Mouse (Mus musculus): ENCODE data around the gene Apobr.

Gene Apobr

GRCm38 (mm10) chr7:126584506-126584977 lies at the start of gene Apobr:
Gene Apobr, plus strand, starts transcription at chr7:126584942.
- DNase-seq (ENCODE audit: low spot score), result no peak

- DNase-seq (ENCODE audit: low spot score), result no peak
These were observed 49.0 kb upstream of the Apobr start for GRCm38 (mm10) chr7:126535766-126536165.

GRCm38 (mm10) chr7:126536466-126536865 lies 48.3 kb upstream of the Apobr start:
- DNase-seq (ENCODE audit: low spot score), result no peak

GRCm38 (mm10) chr7:126537820-126538585 lies 46.7 kb upstream of the Apobr start:
- DNase-seq (ENCODE audit: low spot score), result peak; percentile 49

GRCm38 (mm10) chr7:126541661-126542060 lies 43.1 kb upstream of the Apobr start:
- DNase-seq (ENCODE audit: low spot score), result no peak

- no peak for DNase-seq (ENCODE audit: low spot score)
These were observed 39.1 kb upstream of the Apobr start for GRCm38 (mm10) chr7:126545631-126546030.

GRCm38 (mm10) chr7:126554796-126555195 lies 29.9 kb upstream of the Apobr start:
- DNase-seq (ENCODE audit: low spot score), result no peak

GRCm38 (mm10) chr7:126556635-126557034 lies 28.1 kb upstream of the Apobr start:
- DNase-seq (ENCODE audit: low spot score), result no peak

- DNase-seq (ENCODE audit: low spot score), result peak; percentile 63
These were observed 19.0 kb upstream of the Apobr start for GRCm38 (mm10) chr7:126565693-126566092.

GRCm38 (mm10) chr7:126566094-126566765 lies 18.5 kb upstream of the Apobr start, which contains the start of gene Eif3c:
Gene Eif3c, minus strand, starts transcription at chr7:126566411.
- DNase-seq (ENCODE audit: low spot score), result peak; percentile 83

GRCm38 (mm10) chr7:126576946-126577345 lies 7.8 kb upstream of the Apobr start:
- peak; percentile 26 for DNase-seq (ENCODE audit: low spot score)

- DNase-seq (ENCODE audit: low spot score), result peak; percentile 52
These were observed 5.6 kb upstream of the Apobr start for GRCm38 (mm10) chr7:126579172-126579571.

GRCm38 (mm10) chr7:126581661-126582060 lies 3.1 kb upstream of the Apobr start:
- DNase-seq (ENCODE audit: low spot score), result no peak

GRCm38 (mm10) chr7:126582759-126583158 lies 2.0 kb upstream of the Apobr start:
- DNase-seq (ENCODE audit: low spot score), result no peak

- DNase-seq (ENCODE audit: low spot score), result no peak
These were observed 1.5 kb upstream of the Apobr start for GRCm38 (mm10) chr7:126583251-126583709.

GRCm38 (mm10) chr7:126583761-126584160 lies 981 bp upstream of the Apobr start:
- DNase-seq (ENCODE audit: low spot score), result peak; percentile 45

GRCm38 (mm10) chr7:126585717-126586116 lies 975 bp downstream of the Apobr start, which contains the start of gene Cln3:
Gene Cln3, minus strand, starts transcription at chr7:126585817.
- DNase-seq (ENCODE audit: low spot score), result no peak

- DNase-seq (ENCODE audit: low spot score), result peak; percentile 78
These were observed 2.1 kb downstream of the Apobr start for GRCm38 (mm10) chr7:126586839-126587238.

- no peak for DNase-seq (ENCODE audit: low spot score)
These were observed 3.0 kb downstream of the Apobr start for GRCm38 (mm10) chr7:126587779-126588178.

- DNase-seq (ENCODE audit: low spot score), result no peak
These were observed 10.3 kb downstream of the Apobr start, which contains the start of gene Il27 for GRCm38 (mm10) chr7:126594862-126595561. Gene Il27, minus strand, starts transcription at chr7:126594941.

GRCm38 (mm10) chr7:126595890-126596289 lies 11.1 kb downstream of the Apobr start:
- DNase-seq (ENCODE audit: low spot score), result no peak

- DNase-seq (ENCODE audit: low spot score), result no peak
These were observed 11.7 kb downstream of the Apobr start for GRCm38 (mm10) chr7:126596414-126596813.
